Mouse (Mus musculus) testis, adult 2 months (tissue): ENCODE data around the gene Cyp2j12.

Experiments
- CTCF ChIP-seq: fragments of 200-500 bp; IDR thresholded peaks from 2 replicates; pipeline ENCODE4 v1.5.1; 2012; ENCODE audit warnings: low read depth, mild to moderate bottlenecking, inconsistent platforms, low read length, moderate library complexity; ENCODE audit not compliant: control insufficient read depth, insufficient read depth, insufficient replicate concordance
- POLR2A ChIP-seq: fragments of 200-500 bp; IDR thresholded peaks from 2 replicates; pipeline ENCODE4 v1.6.1; 2012; ENCODE audit warnings: low read depth, mild to moderate bottlenecking, inconsistent platforms, low read length, moderate library complexity; ENCODE audit not compliant: control insufficient read depth

DNA sequence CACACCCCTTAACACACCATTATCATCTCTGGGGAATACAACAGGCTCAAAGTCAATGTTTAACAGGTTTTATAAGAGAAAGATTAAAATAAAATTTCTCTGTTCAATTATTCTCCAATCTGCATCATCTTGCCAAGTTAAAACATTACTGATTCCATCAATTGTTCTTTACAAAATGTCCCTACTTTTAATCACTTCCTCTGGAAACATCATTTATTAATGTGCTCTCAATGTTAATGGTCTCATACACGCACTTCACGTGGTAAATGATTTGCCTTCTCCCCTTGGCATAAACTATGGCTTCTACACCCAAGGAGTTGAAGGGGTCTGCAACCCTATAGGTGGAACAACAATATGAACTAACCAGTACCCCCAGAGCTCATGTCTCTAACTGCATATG is 80.8 kb downstream of the Cyp2j12 start:
- TF ChIP-seq POLR2A (no peak), CTCF (no peak)
